Mouse (Mus musculus): ENCODE data around the gene Tmem235. TPM values are rescaled to one million over a fixed set of nuclear protein-coding genes. Genes with fewer than 3 reads are reported as not detected.
"Not testable (repeated sequence)": the region's sequence is repeated elsewhere in the genome, so short reads cannot be mapped to it uniquely, and the experiment has no call there.

Tmem235 gene
- polyA plus RNA-seq (2015; fragmentation: Nextera tagmentation; extraction: Ambion mirVana): not detected in 2 replicates

DNA sequence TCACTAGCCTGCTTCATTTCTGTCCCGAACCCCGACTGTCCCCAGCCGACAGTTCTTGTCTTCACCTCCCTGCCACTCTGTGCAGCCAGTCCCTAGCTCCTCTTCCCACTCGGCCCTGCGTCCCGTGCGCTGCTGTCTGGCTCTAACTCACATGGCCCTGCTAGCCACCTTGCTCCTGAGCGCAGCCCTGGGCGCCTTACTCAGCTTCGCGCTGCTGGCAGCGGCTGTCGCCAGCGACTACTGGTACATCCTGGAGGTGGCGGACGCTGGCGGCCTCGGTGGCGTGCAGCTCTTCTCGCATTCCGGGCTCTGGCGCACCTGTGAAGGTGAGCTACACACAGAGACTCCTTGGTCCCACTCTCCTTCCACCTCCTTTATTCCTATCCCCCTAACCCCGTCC, at the start of gene Tmem235:
Tmem235 (plus strand) TSS at position 152 of the 400 bp plus-strand sequence.
- DNase-seq (ENCODE audit: low spot score): peak; percentile 46

DNA sequence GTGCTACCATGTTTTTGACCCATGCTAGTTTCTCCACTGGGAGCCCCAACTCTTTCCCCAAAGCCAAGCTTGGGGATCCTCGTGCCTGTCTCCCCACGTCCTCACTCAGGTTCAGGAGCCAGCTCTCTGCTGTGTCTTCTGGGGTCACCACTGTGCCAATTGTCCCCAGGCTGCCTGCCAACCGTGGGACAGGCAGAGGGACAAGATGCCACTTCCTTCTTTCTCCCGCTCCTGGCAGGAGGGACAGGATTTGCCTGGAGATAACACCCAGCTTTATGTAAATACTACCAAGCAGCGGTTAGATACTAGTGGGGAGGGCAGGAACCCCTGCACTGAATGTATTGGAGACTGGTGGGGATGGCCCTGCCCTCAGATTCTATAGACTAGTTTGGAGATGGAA, 46.7 kb upstream of the Tmem235 start:
- DNase-seq (ENCODE audit: low spot score): no peak

DNA sequence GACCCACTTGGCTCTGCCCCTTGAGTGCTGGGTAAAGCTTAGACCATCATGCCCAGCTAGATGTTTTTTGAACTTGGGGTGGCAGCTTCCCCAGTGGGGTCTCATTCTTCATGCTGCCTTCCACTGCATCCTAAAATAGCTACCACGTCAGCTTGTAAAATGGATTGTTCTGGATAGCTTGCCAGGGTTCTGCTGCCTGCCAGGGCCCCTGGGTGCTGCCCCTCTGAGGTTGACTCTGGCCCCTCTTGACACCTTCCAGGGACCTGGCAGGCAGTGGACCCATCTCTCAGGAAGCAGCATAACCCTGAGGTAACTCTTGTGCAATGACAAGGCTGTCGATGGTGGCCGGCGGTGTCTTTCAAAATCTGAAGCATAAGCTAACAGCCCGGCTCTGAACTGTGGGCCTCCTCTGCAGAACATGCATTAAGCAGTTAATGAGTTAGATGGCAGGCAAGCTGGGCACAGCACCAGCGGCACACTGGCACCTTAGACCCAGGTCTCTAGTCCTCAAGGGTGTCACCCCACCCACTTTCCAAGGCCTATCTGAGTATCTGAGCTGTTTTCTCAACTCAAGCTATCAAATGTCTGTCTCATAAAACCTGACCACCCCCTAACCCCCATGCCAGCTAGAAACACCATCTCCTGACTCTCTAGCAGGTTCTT, 45.7 kb upstream of the Tmem235 start:
- no peak for DNase-seq (ENCODE audit: low spot score)

DNA sequence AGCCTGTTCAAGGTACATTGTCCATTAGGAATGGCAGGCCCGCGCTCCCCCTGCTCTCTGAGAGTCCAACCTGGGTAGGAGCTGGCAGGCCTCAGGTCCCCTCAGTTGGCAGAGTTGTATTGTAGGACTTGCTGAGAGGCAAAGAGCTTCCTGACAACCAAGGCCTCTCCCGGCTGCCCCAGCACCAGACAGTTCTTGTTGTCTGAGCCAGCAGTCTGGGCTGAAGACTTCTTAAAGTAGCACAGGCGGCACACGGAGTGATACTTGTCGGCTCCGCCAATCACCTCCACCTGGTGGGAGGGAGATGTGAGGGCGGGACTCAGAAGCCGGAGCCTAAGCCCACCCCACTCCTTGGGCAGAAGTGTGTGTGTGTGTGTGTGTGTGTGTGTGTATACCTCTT, 44.7 kb upstream of the Tmem235 start:
- not testable (repeated sequence) for DNase-seq (ENCODE audit: low spot score)

DNA sequence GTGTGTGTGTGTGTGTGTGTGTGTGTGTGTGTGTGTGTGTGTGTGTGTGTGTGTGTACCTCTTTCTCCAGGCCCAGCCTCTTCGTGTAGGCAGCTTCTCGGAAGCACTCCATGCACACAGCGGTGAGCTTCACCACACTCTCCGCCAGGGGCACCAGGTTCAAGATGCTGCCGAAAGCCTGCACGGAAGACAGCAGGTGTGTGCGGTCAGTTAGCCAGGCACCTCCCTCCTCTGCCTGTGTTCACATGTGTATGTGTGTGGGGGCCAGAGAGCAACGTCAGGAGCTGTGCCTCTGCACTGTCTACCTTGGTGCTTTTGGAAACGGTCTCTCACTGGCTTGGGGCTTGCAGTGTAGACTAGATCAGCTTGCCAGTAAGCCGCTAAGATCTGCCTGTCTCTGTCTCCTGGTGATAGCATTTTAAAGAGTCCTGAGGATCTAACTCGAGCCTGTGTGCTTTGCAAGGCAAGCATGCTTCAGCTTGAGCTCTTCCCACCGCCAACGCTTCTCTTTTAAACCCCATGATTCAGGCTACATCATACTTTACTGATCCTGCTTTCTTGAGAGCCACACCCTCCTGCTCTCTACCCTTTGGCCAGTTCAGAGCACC, 44.1 kb upstream of the Tmem235 start:
- DNase-seq (ENCODE audit: low spot score): no peak

DNA sequence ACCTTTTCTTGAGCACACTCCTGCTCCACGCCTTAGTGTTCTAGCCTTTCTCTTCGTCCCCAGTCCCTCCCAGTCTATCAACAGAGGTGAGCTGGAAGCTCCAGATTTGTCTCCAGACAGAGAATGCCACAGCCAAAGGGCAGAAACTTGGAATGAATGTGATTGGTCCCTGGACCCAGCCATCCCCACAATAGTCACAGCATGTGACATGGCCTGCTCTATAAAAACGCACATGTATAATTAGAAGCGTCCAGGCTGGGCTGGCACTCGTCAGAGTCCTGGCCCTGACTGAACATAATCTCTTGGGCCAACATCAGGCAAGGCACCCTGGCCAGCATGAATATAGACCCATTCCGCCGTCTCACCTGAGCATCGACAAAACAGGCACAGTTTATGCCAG, 41.5 kb upstream of the Tmem235 start:
- DNase-seq (ENCODE audit: low spot score): no peak

DNA sequence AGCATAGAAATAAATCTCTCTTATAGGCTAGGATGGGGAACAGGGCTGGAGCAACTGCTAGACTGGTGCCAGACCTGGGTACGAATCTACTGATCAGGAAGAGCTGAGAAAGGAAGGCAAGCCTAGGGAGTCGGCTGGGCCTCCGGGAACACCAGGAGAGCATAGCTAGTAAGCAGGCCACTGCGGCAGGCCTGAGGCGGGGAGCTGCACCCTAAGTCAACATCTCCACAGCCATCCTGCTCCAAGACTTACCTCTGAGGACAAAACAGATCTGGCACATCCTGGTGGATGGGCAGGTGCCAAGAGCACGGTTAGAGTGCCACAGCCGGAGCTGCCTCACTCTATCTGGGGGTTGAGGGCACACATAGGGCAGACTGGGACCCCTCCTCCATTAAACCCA, 40.4 kb upstream of the Tmem235 start:
- no peak for DNase-seq (ENCODE audit: low spot score)

DNA sequence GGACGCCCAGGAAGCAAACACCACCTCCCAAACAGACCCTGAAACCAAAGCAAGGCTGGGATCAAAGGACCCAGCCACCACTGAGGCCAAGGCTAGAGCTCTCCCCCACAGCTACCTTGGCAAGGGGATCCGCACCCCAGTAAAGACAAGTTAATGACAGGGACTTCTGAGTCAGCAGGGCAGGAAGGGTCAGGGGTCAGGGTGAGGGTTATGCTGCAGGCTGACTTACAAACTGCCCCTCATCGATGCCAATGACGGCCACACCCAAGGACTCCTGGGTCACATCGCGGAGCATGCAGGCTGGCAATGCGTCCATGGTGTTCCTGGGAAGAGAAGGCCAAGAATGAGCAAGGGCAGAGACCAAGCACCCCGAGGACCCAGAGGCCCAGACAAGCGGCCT, 38.7 kb upstream of the Tmem235 start:
- DNase-seq (ENCODE audit: low spot score): no peak

DNA sequence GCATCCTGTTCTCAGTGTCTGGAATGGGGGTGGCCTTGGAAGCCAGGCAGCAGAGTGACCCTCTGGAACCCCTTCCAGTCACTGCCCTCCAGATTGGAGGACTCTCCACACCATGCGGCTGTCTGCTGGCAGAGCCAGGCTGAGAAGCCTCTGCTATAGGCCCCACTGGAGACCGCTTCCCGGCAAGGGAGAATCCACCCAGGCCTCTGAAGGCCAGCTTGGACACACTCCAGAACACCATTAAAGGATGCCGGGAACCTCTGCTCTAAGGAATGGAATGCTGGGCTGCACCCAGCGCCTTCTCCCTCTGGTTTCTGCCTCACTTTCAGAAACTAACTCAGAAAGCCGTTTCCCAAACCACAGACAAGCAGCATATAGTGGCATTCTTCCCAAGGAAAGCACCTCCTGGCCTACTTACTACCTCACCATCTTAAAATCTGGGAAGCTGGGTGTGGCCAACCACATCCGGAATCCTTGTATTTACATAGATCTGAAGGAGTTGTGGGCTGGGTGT, 37.8 kb upstream of the Tmem235 start:
- no peak for DNase-seq (ENCODE audit: low spot score)

DNA sequence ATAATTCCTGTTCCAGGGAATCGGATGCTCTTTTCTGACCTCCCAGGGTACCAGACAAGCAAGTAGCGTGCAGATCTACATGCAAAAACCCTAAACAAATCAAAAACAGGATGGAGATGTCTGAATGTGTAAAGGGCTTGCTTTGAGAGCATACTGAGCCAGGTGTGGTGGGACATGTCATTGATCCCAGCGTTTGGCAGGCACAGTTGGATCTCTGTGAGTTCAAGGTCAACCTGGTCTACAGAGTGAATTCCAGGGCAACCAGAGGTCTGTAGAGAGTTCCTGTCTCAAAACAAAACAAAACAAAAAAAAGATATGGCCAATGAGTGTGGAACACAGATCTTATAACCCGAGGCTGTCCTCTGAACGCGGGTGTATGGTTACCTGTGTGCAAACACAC, 37.1 kb upstream of the Tmem235 start:
- DNase-seq (ENCODE audit: low spot score): no peak

DNA sequence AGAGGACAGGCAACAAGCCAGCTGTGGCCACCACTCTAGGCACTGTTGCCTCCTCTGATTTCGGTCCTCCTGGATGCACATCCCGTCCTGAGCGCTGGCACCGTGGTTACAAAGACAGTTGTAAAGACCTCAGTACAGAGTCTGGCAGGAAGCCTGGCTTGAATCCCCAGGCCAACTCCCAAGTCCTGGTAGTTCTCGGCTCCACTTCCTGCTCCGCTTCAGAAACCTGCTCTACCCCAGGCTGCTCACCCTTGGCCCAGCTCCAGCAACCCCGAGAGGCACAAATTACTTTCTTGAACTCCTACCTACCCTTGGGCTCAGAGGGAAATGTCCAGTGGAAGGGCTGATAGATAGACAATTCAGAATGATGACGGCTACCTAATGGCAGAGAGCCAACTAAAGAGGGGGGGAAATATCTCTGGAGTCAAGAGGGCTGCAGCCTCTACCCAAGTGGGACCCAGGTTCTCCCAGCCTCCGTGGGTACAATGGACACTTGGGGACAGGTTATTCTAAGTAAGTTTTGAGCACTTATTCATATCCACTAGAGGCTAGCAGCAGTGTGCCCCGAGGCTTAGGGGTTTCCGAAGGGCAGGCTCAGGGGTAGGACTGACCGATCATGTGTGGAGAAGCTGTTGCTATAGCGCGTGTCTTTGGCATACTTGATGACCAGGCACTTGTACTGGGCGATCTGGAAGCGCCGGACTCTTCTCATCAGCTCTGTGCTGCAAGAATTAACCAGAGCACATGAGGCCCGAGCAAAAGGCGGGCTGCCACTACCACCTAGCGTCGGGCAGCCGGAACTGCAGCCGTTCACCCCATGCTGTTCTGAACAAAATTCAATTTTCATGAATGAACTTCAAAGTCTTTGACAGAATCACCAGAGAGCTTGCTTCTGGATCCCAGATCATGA, 36.2 kb upstream of the Tmem235 start:
- DNase-seq (ENCODE audit: low spot score): peak; percentile 83

DNA sequence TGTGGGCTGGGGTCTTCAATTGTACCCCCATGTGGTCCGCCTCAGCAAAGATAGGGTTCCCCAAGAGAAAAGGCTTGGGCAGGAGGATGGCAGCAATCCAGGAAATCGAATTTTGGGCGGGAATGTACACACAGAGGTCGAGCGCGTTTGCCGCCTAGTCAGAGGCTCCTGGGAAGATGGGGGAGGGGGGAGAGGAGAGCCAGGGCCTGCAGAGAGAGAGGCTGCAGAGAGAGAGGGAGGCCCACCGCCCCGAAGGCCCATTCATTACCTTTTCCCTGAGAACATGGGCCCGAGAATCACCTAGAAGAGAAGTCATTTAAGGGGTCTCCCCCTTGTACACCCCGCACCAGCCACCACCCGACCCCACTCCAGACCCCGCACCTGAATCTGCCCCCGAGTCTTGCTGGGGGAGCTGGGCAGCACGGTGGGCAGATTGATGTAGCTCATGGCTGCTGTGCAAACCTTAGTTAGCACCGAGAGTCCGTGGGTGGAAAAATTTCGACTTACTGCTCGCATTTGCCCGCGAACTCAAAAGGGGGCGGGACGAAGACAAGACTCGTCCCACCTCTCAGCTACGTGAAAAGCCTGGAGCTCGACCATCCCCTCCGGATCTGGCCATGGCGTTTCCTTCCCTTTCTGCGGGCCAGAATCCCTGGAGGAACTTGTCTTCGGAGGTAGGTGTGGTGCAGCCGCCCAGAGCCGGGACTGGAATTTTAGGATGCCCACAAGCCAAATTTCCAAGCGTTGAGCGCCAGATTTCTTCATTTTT, 35.0 kb upstream of the Tmem235 start, which contains the start of the genes Afmid and Tk1:
Afmid (plus strand) TSS at position 592 of the 769 bp plus-strand sequence.
Tk1 (minus strand) TSS at position 760 of the 769 bp plus-strand sequence.
- peak; percentile 81 for DNase-seq (ENCODE audit: low spot score)

DNA sequence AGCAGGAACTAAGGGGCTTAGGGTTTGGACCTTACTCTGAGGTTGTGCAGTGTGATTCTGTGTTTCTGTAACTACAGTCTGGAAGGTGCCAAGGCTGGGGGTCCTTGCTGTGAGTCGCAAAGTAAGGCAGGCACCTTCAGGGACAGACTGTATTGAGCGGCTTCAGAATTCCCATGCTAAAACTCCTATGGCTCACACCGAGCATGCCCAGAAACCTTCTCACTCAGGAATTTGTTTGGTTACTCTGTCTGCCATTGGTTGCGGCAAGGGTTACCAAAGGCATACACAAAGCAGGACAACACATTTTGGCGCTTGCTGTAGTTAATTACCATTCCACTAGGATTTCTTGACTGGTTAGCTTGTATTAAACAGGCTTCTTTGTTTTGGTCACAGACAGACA, 34.4 kb upstream of the Tmem235 start:
- DNase-seq (ENCODE audit: low spot score): no peak

DNA sequence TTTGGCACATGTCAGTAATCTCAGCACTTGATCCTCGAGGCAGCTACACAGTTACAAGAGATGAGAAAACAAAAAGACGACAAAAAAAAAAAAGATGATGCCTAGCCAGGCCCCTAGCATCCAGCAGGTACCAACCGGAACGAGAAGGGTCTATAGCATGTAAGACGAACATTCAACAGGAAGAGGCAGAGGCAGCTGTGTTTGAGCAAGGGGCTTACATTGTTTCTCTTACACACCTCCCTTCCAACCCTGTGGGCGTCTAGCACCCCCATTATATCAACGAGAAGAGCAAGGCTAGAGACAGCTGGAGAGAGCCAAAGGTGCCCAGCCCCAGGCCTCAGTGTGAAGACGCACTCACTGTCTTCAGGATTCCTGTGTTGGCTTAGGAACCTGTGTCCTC, 33.6 kb upstream of the Tmem235 start:
- peak; percentile 49 for DNase-seq (ENCODE audit: low spot score)

DNA sequence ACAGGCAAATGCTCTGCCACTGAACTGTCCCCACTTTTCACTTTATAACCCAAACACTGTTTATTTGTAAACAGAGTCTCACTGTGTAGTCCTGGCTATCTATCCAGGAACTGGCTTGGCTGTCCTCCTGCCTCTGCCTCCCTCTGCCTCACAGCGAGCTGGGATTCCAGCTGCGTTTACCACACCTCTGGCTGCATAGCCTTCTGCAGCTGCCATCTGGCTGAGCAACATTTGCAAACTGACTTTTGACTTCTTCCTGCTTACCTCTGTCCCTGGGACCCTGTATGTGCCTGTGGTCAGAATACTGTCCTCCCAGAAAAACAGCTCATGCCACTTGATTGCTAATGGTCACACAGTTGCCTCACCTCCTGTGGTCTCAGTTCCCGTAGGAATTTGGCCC, 33.2 kb upstream of the Tmem235 start:
- DNase-seq (ENCODE audit: low spot score): peak; percentile 55

DNA sequence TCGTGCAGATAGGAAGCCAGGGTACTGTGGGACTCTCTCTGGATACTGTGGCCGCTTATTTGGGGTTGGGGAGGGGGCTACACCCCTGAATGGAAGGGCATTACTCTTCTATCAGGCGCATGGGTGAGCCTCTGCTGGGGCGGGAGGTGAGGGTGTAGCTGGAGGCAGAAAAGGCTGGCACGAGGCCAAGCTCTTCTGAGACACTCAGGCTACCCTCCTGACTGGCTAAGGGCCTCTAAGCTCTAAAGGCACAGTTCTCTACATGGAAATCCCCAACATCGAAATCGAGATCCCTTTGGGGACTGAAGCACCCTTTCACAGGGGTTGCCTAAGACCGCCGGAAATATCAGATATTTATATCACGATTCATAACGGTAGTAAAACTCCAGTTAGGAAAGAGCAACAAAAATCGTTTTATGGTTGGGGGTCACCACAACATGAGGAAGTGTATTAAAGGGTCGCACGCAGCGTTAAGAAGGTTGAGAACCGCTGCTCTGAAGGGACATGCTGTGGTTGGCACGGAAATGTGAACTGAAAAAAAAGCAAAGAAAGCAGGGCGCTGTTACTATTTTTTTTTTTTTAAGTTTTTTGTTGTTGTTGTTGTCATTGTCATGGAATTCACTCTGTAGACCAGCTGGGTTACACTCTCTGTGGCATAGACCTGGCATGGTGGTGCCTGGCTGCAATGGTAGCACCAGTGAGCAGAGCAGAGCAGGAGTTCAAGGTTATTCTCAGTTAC, 32.2 kb upstream of the Tmem235 start:
- peak; percentile 31 for DNase-seq (ENCODE audit: low spot score)

DNA sequence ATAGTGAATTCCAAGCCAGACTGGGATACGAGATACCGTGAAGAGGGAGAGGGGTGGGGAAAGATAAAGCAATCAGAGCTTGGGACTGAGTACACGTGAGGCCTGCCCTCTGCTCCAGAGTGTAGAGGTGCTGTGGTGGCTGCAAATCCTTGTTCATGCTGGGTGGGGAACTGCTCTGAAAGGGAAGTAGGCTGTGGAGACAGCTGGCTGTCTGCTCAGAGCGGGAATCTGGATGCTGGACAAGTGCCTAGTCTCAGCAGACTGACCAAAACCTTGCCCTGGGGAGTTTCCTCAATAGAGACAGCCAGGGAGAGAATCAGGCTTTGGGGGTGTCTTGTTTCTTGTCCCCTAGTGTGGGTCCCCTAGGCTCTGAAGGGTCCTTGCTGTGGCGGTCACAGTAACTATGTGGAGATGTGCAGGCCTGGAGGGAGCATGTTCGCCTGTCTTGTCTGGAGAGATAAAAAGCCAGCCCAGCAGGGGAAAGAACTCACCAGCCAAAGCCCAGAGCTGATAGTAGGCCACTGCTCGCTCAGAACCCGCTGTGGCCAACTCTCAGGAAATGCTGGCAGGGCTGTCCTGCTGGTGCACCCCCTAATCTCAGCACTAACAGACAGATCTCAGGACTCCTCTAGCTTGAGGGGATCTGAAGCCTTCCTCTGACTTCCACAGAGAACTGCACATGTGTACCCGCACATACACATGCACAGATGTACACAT, 31.5 kb upstream of the Tmem235 start:
- DNase-seq (ENCODE audit: low spot score): no peak

DNA sequence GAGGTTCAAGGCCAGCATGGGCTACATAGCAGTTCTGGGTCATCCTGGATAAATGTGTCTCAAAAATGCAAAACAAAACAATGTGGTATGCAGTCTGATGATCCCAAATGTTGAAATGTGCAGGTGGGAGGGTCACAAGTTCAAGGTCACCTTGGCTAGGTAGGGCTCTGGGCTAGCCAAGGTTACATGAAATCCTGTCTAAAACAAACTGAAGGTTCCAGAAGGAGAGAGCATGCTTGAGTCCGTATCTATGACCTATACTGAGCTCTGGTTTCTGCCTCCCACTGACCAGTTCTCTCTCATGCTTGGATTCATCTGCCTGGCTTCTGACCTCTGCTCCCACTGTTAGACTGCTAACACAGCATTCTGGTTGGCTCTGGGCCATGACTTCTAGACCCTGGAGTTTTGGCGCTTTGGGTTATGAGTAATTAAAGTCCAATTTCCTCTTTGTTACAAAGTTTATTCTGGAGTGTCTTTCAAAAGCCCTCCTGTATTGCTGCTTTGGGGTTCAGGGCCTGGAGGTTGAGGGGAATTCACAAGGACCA, 30.8 kb upstream of the Tmem235 start:
- DNase-seq (ENCODE audit: low spot score): no peak

DNA sequence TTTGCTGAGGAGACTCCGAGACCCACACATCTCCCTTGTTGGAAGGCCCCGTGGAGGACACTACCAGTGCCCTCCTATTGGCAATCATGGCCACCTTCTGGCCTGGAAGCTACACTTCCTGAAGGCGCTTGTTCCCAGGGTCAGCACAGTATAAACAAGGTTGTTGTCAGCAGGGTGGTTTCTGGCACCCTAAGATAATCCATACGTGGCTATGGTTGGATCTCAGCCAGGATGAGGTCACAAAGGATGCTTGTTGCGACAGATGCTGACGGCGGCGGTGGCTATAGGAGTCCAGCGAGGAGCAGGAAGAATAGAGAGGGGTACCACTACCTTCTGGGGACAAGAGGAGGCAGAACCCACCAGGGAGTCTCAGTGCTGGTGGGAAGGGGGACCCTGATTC, 30.2 kb upstream of the Tmem235 start:
- DNase-seq (ENCODE audit: low spot score): no peak
